Mouse (Mus musculus): Measurements from ENCODE around the gene Islr.
A peak's percentile ranks its signal among the peaks of the same experiment; 100 is the strongest.

Gene Islr

GRCm38 (mm10) chr9:58156819-58157560 lies 47.1 kb downstream of the Islr start:
- no peak for DNase-seq (ENCODE audit: inconsistent age in 2 of 2, low spot score in 1 of 2)

GRCm38 (mm10) chr9:58155366-58155765 lies 48.7 kb downstream of the Islr start:
- no peak for DNase-seq (ENCODE audit: inconsistent age in 2 of 2, low spot score in 1 of 2)

DNA sequence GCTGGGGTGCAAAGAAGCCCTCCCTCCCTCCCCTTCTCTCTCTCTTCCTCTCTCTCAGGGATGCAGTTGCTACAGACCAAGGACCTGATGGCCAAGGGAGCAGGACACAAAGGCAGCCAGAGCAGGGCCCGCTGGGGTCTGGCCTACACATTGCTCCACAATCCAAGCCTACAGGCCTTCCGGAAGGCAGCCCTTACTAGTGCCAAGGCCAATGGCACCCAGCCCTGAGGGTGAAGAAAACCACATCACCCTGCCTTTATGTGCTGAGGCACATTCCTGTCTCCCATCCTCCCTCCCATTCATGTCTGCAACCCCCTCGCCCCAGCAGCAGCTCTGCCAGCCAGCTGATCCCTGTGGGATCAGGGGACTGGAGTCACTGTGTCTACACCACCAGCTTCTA lies 51.0 kb downstream of the Islr start:
- no peak for DNase-seq (ENCODE audit: inconsistent age in 2 of 2, low spot score in 1 of 2)

DNA sequence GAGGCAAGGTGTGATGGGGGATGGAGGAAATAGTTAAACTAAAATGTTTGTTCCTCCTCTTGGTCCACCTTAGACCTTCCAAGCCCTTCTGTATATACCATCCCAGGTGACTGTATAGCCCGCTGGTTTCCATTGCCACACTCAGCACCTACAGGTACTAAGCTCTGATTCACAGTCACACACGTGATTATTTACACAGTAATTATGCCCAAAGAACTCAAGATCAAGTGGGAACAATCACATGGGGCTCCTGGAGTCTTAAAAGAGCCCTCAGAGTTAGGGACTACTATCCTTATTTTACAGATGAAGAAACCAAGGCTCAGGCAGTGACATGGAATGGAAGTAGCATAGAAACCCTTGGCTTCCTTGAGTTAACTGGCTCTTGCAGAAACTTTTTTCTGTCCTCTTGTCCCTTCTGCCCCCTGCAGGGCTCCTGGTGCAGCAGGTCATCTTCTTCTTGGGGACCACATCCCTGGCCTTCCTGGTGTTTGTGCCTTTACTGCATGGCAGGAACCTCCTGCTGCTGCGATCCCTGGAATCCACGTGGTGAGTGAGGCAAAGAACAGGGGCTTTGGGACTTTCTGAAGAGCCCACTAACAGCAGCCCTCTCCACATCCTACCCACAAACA lies 53.3 kb downstream of the Islr start:
- DNase-seq (ENCODE audit: inconsistent age in 2 of 2, low spot score in 1 of 2) = peak in 1 of 2 experiments; percentile 66

GRCm38 (mm10) chr9:58148806-58149205 lies 55.3 kb downstream of the Islr start:
- DNase-seq (ENCODE audit: inconsistent age in 2 of 2, low spot score in 1 of 2) = peak; percentile 44 to 82

GRCm38 (mm10) chr9:58145417-58145816 lies 58.7 kb downstream of the Islr start:
- peak in 1 of 2 experiments; percentile 46 for DNase-seq (ENCODE audit: inconsistent age in 2 of 2, low spot score in 1 of 2)

GRCm38 (mm10) chr9:58144664-58145063 lies 59.4 kb downstream of the Islr start:
- no peak for DNase-seq (ENCODE audit: inconsistent age in 2 of 2, low spot score in 1 of 2)

DNA sequence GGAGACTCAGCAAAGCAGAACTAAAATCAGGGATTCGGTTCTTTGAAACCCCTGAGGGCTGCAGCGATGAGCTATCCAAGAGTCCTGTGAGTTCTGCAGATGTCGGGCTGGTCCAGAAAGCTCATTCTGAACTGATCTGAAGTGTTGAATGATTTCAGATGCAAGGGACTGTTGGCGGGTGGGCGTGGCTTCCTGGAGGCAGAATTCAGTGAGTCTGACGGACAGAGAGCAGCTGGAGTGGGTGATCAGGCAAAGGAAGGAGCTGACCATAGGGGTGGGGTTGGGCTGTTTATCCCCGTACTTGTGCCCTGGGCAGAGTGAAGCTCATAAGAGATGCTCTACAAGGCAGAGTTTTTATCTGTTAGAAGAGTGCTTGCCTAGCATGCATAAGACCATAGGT lies 60.7 kb downstream of the Islr start:
- no peak for DNase-seq (ENCODE audit: inconsistent age in 2 of 2, low spot score in 1 of 2)

DNA sequence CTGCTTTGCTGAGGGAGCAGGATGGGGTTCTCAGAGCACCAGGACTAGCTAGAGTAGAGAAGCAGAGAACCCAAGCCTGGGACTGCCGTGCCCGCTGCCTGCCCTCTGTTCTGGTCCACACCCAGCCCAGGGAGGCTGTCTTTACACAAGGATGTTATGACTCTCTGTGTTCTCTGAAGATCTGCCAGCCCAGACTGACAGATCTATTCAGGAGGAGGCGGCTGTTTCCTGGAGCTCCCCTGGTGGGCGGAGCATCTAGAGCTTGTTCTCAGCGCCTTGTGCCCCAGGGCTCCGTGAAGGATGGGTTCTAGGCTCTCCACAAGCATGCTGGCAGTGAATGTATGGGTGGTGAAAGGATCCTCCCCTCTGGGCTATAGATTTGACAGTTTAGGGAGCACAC lies 64.2 kb downstream of the Islr start:
- DNase-seq (ENCODE audit: inconsistent age in 2 of 2, low spot score in 1 of 2) = peak; percentile 46 to 66

DNA sequence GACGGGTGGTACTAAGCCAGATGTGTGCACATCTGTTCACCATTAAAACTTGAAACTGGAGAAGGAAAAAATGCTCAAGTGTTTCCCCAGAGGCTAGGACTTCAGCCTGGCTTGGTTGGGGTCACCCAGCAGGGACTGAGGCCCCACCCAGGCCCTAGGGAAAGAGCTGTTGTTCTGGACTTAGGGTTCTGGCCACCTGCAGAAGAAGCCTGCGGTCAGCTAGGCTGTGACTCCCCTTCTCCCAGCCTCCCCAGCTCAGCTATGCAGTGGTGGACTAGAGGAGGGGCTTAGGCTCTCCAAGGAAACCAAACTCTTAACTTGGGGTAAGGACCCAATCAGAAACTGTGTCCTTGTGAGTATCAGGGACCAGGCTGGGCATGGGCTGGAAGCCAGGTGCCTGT lies 68.2 kb downstream of the Islr start:
- no peak for DNase-seq (ENCODE audit: inconsistent age in 2 of 2, low spot score in 1 of 2)

DNA sequence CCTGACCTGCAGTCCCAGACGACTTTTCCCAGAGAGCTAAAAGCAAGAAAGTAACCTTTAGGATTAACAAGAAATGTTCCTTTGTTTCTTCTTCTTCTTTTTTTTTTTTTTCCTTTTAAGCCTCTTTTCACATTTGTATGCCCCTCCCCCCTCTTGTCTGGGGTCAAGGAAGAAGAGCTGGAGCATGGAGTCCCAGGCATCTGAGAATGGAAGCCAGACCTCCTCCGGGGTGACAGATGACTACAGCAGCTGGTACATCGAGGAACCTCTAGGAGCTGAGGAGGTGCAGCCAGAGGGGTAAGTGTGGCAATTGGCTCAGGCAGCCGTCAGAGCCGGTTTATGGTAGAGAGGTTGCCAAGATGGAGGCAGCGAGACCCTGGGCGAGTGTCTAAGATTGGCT lies 69.2 kb downstream of the Islr start:
- no peak for DNase-seq (ENCODE audit: inconsistent age in 2 of 2, low spot score in 1 of 2)

DNA sequence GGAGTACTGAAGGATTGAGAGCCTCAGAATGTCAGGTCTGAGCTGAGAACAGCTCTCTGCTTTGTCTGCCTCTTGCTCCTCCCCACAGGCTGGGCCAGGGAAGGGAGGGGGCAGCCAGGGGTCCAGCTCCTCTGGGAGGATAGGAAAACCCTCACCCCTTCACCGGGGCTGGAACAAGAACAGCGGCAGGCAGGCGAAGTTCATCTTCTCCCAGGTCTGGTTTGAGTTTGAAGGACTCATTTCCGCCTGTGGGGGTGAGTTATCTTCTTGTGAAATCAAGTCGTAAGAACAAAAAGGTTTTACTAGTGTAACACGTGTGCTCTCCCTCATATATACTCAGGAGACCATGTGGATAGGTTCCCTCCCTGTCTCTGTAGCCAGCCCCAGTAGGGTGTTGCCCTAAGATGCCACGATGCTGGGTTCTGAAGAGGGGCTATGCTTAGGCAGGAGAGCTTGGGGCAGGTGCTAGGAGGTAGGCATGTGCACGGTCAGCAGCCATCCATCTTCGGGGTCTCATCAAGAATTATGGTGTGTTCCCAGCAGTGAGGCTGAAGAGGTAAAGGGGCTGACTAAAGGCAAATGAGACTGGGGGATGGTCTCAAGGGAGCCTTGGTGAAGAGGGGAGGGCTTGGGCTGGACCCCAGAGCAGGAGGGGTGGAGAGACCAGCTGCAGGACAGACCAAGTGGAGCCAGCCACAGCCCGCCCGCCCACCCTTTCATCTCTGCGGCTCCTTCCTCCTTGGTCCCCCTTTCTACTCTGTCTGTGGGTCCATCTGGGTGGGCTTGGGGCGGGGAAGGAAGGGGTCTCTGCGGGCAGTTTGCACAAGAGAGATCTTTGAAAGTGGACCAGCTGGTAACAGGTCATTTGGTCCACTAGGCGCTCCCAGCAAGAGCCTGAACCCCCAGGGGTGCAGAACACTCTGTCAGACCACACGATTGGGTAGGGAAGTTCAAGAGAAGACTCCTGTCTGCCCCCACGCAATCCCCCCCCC lies 69.9 kb downstream of the Islr start:
- DNase-seq (ENCODE audit: inconsistent age in 2 of 2, low spot score in 1 of 2) = no peak

DNA sequence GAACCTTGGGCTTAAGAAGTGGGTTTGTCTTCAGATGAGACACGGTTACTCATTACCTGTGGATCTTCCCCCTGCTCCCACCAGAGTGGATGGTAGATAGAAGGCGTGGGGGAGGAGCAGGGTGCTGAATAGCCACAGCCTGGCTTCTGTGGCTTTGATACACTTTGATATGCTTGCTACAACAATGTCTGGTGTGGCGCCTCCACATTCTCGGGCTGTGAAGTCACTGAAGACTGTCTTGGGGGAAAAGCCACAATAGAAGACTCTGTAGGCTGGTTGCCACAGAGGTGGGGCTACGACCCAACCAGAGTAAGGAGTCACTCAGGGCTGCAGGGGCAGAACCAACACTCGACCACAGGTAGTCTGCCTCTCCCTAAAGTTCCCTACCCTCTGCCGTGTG lies 72.4 kb downstream of the Islr start:
- no peak for DNase-seq (ENCODE audit: inconsistent age in 2 of 2, low spot score in 1 of 2)

- no peak for DNase-seq (ENCODE audit: inconsistent age in 2 of 2, low spot score in 1 of 2)
Measured at GRCm38 (mm10) chr9:58130909-58131308, 73.2 kb downstream of the Islr start.

GRCm38 (mm10) chr9:58129508-58129907 lies 74.6 kb downstream of the Islr start:
- no peak for DNase-seq (ENCODE audit: inconsistent age in 2 of 2, low spot score in 1 of 2)

DNA sequence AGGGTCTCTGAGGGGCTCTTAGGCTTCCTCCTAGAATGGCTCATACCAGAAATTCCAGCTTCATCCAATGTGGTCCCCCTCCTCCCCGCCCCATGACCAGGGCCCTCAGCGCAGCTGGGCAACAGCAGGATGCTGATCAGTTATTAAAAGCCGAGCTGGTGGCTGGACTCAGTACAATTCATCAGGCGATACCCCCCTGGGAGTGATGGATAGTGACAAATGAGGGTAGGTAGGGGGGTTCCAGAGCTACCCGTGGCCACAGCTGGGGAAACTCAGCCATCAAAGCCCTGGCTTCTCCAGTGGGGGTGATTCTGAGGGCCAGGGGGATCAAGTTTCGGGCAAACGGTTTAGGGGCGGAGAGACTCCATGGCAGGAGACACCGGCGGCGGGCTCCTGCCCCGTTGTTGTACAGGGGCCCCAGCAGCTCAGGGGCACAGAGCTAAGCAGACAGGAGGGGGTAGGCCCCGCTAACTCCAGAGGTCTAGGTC lies 75.1 kb downstream of the Islr start:
- DNase-seq (ENCODE audit: inconsistent age in 2 of 2, low spot score in 1 of 2) = no peak

DNA sequence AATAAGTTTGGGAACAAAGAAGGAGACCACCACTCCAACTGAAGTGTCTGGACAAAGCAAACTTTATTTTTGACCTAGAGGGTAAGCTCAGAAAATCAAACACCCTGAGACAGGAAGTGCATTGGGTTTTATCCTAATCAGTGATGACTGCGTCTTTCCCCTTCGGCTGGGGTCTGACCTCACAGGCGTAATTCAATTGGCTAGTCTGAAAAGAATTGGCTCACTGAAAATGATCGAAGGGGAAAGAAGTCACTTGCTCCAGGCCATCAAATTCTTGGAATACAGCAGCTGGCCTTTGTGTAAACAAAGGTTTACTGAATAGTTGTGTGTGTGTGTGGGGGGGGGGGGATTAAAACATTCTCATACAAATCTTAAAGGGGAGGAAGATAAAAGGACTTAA lies 78.3 kb downstream of the Islr start:
- DNase-seq (ENCODE audit: inconsistent age in 2 of 2, low spot score in 1 of 2) = no peak

GRCm38 (mm10) chr9:58125085-58125484 lies 79.0 kb downstream of the Islr start:
- DNase-seq (ENCODE audit: inconsistent age in 2 of 2, low spot score in 1 of 2) = no peak

DNA sequence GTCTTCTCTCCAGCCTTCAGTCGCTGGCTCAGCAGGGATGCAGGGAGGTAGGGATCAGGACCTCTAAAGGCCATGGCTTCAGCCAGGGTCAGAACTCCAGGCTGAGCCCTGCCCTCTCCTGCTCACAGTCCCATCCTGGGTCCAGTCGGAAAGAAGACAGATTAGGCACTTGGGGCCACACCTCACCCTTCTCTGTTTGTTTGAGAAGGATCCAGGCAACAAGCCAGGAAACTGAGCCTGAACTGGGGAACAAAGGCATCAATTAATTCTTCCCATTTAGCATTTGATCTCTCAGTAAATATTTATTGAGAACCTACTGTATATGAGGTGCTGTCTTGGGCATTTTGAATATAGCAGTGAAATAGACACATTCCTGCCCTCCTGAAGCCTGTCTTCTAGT lies 85.4 kb downstream of the Islr start, which contains the start of gene Ccdc33:
TSS of gene Ccdc33 (minus strand) at position 153 of the 400 bp plus-strand sequence.
- no peak for DNase-seq (ENCODE audit: inconsistent age in 2 of 2, low spot score in 1 of 2)

DNA sequence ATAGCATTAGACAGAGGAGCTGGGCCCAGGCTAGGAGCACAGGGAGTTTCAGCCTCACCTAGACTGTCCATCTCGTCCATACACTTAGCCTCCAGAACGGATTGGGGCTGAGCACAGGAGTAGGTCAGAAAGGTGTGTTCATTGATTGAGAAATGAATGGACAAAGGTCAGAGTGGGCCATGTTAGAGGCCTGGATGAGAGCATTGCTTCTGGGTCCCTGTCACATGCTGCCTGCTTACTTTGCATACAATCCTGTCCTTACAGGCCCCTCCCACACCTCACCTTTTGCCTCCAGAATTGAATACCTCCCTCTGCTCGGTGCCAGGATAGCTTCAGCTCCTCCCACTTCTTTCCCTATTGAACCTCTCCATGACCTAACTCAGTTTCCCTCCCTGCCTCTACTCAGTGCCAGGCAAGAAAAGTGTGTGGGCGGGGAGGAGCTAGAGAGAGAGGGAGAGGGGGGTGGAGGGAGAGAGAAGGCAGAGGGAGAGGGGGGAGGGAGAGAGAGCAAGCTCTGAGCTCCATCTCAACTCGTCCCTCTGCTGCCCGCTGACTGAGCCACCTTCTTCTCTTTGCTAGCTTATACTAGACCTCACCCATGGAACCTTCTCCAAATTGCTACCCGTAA lies 88.0 kb downstream of the Islr start:
- DNase-seq (ENCODE audit: inconsistent age in 2 of 2, low spot score in 1 of 2) = no peak
